Mouse (Mus musculus) lung, postnatal 10 days (tissue): ENCODE measurements around the gene Vmn2r8.
"Not testable (repeated sequence)": the region's sequence is repeated elsewhere in the genome, so short reads cannot be mapped to it uniquely, and the experiment has no call there.

Experiments used
- DNase-seq: peaks from one replicate; pipeline ENCODE4 v3.0.0; 2021

The Vmn2r8 gene

DNA sequence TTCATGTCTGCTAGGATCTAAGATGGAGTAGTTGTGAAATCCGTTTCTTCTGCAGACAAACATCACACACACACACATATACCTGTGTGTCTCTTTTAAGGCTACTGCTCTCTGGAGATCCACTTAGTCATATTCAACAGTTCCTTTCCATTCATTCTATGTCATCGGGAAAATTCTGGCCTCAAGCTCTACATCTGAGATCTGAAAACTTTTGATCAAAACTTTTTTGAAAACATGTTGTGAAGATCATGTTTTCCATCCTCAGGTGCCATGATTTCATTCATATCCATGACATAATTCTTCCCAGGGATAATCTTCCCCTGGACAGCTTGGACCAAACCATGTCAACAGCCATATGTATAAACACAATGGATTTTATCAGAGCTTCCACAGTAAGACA is at the start of gene Vmn2r8:
TSS of gene Vmn2r8 (minus strand) at position 101 of the 400 bp plus-strand sequence.
- not testable (repeated sequence) for DNase-seq

DNA sequence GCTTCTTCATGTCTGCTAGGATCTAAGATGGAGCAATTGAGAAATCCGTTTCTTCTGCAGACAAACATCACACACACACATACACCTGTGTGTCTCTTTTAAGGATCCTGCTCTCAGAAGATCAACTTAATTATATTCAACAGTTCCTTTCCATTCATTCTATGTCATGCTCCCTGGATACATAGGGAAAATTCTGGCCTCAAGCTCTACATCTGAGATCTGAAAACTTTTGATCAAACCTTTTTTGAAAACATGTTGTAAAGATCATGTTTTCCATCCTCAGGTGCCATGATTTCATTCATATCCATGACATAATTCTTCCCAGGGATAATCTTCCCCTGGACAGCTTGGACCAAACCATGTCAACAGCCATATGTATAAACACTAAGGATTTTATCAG is 43.9 kb upstream of the Vmn2r8 start, which contains the start of gene Vmn2r9:
TSS of gene Vmn2r9 (minus strand) at position 101 of the 400 bp plus-strand sequence.
- DNase-seq, result not testable (repeated sequence)

DNA sequence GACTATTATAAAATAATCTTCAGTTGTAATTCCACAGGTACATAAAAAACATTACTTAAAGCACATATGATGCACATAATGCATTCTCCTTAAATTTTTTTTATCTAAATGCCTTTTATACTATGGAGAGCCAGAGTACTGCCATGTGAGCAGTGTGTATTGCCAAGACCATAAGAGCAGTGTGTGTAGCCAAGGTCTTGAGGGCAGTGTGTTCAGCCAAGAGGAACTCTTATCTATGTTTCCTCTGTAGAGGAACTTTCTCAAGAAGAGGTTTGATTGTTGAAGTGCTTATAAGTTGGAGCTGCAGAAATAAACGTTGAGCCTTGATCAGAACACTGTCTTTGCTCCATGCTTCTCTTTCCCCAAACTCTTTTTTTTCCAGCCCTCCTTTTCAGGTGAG is 40.8 kb upstream of the Vmn2r8 start:
- peak; percentile 14 for DNase-seq

DNA sequence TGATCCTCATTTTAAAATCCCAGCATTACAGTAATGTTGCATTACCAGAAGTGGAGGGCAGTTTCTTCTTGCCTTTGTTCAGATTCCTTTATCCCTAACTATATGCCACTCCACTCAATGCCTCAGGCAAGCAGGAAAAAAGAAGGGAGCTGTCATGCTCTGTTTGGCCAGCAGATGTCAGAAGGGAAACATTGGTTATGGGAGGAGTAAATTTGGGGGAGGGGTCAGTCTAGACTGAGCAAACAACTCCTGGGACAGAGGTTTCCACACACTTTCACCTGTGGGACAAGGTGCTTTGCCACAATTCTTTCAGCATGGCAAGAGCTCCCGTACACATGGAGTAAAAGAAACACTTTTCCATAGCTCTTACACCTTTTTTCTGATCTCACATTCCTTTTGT is 27.5 kb upstream of the Vmn2r8 start:
- peak; percentile 48 for DNase-seq

DNA sequence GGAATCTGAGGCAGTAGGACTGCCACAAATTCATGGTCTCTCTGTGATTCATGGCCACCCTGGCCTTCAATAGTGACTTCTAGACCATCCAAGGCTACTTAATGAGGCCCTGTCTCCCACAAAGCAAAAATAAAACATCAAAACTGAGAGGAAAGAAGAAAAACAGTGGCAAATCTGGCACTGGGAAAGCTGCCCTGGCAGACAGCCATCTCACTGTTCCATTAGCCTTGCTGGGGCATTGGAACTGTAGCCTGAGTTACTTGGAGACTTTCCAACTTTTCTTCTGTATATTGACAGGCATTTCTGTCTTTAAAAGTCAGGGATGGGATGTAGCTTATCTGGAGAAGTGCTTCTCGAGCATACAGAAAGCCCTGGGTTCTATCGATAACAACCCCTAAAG is 14.6 kb upstream of the Vmn2r8 start:
- no peak for DNase-seq

DNA sequence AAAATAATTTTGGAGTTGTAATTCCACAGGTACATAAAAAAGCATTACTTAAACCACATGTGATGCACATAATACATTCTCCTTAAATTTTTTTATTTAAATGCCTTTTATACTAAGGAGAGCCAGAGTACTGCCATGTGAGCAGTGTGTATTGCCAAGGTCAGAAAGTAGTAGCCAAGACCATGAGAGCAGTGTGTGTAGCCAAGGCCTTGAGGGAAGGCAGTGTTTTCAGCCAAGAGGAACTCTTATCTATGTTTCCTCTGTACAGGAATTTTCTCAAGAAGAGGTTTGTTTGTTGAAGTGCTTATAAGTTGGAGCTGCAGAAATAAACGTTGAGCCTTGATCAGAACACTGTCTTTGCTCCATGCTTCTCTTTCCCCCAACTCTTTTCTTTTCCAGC is 5.0 kb downstream of the Vmn2r8 start:
- DNase-seq, result peak; percentile 3

DNA sequence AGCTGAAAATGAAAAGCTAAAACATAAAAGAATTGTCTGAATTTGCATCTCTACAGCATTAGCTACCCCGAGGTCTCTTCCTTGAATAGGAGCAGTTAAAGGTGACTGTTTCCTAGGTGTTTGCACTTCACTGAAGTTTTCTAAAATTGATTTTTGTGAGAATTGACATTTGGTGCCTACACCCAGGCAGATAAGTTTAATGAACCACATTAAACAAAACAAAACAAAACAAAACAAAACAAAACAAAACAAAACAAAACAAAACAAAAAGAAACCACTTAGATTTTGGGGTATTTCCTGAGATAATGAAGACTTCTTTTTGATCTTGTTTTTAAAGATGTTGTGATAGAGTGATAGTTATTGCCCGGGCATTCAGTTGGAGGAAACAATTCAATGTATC is 13.4 kb downstream of the Vmn2r8 start, which contains the start of gene Tmed11:
TSS of gene Tmed11 (minus strand) at position 101 of the 400 bp plus-strand sequence.
- not testable (repeated sequence) for DNase-seq

DNA sequence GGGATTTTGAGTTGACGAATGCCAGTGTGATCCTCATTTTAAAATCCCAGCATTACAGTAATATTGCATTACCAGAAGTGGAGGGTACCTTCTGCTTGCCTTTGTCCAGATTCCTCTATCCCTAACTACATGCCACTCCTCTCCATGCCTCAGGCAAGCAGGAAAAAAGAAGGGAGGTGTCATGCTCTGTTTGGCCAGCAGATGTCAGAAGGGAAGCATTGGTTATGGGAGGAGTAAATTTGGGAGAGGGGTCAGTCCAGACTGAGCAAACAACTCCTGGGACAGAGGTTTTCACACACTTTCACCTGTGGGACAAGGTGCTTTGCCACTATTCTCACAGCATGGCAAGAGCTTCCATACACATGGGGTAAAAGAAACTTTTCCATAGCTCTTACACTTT is 18.3 kb downstream of the Vmn2r8 start:
- DNase-seq, result peak; percentile 51

DNA sequence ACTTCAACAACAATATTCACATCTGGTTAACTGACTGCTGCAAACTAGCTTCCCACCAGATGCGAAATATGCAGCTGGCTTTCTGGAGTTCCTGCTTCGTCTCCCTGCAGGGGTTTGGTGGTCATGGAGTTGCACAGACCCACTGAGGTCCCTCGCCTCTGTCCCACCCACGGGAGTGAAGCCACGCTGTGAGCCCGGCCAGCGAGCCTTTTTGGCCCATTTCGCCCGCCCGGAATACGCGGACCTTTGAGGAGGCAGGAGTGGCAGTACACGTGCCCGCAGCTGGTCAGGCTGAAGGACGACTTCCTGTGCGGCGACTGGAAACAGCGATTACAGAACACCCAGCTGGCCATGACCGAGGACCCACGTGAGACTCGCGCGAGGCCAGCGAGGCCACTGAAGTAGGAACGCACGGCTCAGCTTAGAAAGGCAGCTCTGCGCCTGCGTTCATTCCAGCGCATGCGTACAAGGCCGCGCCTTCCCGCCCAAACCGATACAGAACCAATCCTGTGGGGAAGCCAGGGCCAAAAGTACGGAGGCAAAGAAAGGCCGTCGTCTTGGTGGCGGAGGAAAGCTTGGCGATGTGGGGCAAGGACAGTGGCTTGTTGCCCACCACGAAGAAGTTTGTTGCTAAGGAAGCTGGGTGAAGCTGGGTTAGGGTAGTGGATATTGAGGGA is 33.9 kb downstream of the Vmn2r8 start, which contains the start of gene Rnf212:
TSS of gene Rnf212 (minus strand) at position 353 of the 677 bp plus-strand sequence.
- no peak for DNase-seq

DNA sequence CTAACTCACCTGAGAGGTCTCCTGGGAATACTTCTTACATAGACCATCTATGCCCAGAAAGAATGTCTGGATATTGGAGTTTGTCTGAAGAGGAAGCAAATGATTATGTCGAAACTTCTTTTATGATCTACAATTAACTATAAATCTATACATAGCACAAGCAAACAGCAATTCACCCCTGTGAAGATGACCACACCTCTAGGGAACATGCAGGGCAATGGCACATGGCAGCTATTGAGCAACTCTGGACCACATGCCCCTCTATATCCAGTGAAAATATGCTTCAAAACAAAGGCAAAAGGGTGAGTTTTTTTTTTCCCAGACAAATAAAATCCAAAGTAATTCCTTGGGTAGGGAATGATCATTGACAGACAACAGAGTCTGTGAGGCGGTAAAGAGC is 48.6 kb downstream of the Vmn2r8 start:
- no peak for DNase-seq

DNA sequence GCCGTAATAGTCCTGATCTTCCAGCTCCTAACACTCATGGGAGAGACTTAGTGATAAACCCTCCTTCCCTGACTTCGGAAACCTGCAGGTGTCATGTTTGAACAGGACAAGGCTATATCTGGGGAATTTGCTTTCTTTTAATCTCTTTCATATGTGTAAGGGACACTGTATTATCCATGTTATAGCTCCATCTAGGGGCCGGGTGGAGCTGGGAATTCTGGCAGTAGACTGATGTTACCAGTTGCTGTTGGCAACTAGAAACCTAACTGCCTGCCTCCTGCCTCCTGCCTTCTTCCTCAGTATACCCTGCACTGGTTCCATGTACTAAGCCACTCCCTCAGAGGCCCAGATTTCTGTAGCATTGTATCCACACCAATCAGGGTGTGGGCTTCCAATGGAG is 50.3 kb downstream of the Vmn2r8 start:
- peak; percentile 42 for DNase-seq

DNA sequence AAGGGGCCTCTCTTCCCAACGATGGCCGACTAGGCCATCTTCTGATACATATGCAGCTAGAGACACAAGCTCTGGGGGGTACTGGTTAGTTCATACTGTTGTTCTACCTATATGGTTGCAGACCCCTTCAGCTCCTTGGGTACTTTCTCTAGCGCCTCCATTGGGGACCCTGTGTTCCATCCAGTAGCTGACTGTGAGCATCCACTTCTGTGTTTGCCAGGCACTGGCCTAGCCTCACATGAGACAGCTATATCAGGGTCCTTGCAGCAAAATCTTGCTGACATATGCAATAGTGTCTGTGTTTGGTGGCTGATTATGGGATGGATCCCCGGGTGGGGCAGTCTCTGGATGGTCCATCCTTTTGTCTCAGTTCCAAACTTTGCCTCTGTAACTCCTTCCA is 57.4 kb downstream of the Vmn2r8 start:
- not testable (repeated sequence) for DNase-seq

DNA sequence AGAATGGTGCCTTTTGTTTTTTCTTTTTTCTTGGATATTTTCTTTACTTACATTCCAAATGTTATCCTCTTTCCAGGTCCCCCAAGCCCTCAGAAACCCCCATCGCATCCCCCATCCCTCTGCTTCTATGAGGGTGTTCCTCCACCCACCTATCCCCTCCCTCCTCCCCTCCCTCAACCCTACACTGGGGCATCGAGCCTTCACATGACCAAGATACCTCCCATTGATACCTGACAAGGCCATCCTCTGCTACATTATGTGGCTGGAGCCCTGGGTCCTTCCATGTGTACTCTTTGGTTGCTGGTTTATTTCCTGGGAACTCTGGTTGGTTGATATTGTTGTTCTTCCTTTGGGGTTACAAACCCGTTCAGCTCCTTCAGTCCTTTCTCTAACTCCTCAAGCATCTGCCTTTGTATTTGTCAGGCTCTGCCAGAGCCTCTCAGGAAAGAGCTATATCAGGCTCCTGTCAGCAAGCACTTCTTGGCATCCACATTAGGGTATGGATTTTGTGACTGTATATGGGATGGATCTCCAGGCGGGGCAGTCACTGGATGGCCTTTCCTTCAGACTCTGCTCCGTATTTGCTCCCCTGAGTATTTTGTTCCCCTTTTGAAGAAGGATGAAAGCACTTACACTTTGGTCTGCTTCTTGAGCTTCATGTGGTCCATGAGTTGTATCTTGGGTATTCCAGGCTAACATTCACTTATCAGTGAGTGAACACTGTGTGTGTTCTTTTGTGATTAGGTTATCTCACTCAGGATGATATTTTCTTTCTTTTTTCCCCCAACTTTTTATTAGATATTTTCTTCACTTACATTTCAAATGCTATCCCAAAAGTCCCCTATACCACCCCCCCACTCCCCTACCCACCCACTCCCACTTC is 58.1 kb downstream of the Vmn2r8 start:
- DNase-seq, result no peak

DNA sequence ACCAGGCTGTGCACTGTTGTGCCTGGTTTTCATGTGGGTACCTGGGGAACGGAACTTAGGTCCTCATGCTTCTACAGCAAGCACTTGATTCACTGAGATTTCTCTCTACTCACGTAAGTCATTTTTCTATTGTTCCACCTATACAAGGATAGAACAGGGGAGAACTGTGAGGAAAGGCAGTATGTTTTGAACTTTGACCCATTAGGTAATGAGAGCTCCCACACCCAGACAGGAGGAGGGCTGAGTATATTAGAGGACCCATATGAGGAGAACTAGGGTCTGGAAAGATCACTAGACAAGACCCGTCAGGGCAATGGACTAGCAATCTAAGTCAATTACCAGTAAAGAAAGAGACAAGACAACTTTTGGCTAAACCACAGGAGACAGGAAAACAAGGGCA is 64.0 kb downstream of the Vmn2r8 start:
- no peak for DNase-seq

DNA sequence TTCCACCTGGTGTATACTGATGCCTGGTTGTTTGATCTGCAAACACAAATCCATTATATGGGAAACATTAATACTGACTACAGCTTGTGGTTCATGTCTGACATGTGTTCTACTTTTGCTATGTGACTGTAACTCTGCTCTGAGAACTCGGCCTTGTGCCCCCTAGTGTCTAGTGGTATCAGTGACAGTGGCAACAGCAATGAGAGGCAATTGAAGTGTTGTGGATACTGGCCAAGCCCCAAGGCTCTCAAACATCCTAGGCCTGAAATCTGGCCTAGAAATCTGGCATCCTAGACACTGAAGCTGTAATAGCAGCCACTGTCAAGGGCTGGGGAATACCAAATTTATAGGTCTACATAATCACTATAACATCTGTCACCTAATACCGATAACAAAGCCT is 64.8 kb downstream of the Vmn2r8 start:
- no peak for DNase-seq

DNA sequence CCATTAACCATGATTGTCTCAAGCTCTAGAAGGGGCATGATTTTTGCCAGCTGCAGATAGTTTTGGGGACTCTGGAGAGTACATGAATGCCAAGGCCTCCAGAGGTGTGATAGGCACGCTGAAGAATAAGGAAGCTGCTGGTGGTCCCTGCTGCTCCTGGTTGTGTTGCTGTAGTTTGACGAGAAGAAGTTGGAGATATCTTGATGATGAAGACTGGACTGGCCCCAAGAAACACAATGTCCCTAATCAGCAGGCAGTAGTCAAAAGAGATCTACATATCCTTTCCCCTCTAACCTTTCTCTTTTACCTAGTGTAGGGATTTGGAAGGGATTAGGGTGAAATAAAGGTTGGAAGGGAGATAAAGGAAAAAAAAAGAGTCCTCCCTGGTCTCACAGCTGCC is 66.1 kb downstream of the Vmn2r8 start:
- no peak for DNase-seq

DNA sequence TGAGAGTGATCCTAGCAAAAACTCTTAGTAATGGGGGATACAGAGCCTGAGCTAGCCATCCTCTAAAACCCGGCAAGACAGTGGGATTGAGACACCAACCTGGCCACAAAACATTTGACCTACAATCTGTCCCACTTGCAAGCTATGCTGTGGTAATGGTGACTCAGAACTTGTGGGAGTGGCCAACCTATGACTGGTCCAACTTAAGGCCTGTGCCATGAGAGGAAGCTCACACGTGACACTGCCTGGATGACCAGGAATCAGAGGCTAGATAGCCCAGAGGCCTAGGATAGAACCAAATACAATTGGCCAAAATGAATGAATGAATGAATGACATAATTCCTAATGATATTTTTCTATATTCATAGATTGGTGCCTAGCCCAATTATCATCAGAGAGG is 66.8 kb downstream of the Vmn2r8 start:
- DNase-seq, result no peak
